Mouse (Mus musculus) heart, adult 8-10 months (tissue): ENCODE data around the gene Akap6. TPM values are rescaled to one million over a fixed set of nuclear protein-coding genes. Genes with fewer than 3 reads are reported as not detected.

Experiments
- DNase-seq: peaks from one replicate; pipeline ENCODE4 v3.0.0; 2022; ENCODE audit warnings: low spot score
- total RNA-seq, 4 experiments: library from RNA; stranded (reverse); gene quantifications; 2 replicates each; pipeline ENCODE4 v1.2.4; 2022

Akap6 gene
- total RNA-seq, 4 experiments from 2014 or later: 99.5 to 139 (median 123) TPM

GRCm38 (mm10) chr12:52904046-52904445, 204.9 kb downstream of the Akap6 start:
- DNase-seq: no peak

GRCm38 (mm10) chr12:52908448-52909066, 209.4 kb downstream of the Akap6 start:
- no peak for DNase-seq

GRCm38 (mm10) chr12:52910345-52910744, 211.2 kb downstream of the Akap6 start:
- DNase-seq: no peak

- DNase-seq: peak; percentile 56
Measured at GRCm38 (mm10) chr12:52910819-52911218, 211.6 kb downstream of the Akap6 start.

GRCm38 (mm10) chr12:52918939-52919338, 219.8 kb downstream of the Akap6 start:
- DNase-seq: no peak

GRCm38 (mm10) chr12:52922510-52922909, 223.3 kb downstream of the Akap6 start:
- DNase-seq: no peak

- no peak for DNase-seq
Measured at GRCm38 (mm10) chr12:52925448-52925847, 226.3 kb downstream of the Akap6 start.

- DNase-seq: no peak
Measured at GRCm38 (mm10) chr12:52933832-52934231, 234.6 kb downstream of the Akap6 start.

GRCm38 (mm10) chr12:52934989-52935388, 235.8 kb downstream of the Akap6 start:
- DNase-seq: no peak

- DNase-seq: no peak
Measured at GRCm38 (mm10) chr12:52938786-52939185, 239.6 kb downstream of the Akap6 start.

- DNase-seq: no peak
Measured at GRCm38 (mm10) chr12:52939324-52939946, 240.3 kb downstream of the Akap6 start.

- DNase-seq: no peak
Measured at GRCm38 (mm10) chr12:52941941-52942340, 242.8 kb downstream of the Akap6 start.

- no peak for DNase-seq
Measured at GRCm38 (mm10) chr12:52944274-52944673, 245.1 kb downstream of the Akap6 start.

- DNase-seq: no peak
Measured at GRCm38 (mm10) chr12:52944949-52945348, 245.8 kb downstream of the Akap6 start.

GRCm38 (mm10) chr12:52950660-52951059, 251.5 kb downstream of the Akap6 start:
- no peak for DNase-seq

GRCm38 (mm10) chr12:52957587-52957986, 258.4 kb downstream of the Akap6 start:
- no peak for DNase-seq

- DNase-seq: no peak
Measured at GRCm38 (mm10) chr12:52957994-52958393, 258.8 kb downstream of the Akap6 start.

- DNase-seq: no peak
Measured at GRCm38 (mm10) chr12:52991745-52992144, 292.6 kb downstream of the Akap6 start.

- DNase-seq: no peak
Measured at GRCm38 (mm10) chr12:53012336-53012735, 313.2 kb downstream of the Akap6 start.

- DNase-seq: no peak
Measured at GRCm38 (mm10) chr12:53014539-53014938, 315.4 kb downstream of the Akap6 start.

- DNase-seq: no peak
Measured at GRCm38 (mm10) chr12:53024575-53025246, 325.5 kb downstream of the Akap6 start.

- DNase-seq: no peak
Measured at GRCm38 (mm10) chr12:53027308-53027707, 328.1 kb downstream of the Akap6 start.

GRCm38 (mm10) chr12:53028926-53029325, 329.7 kb downstream of the Akap6 start:
- DNase-seq: no peak
